Mouse (Mus musculus) lung, postnatal 10 days (tissue): Measurements from ENCODE around the gene Ccl7.
A peak's percentile ranks its signal among the peaks of the same experiment; 100 is the strongest.

Source experiments
- DNase-seq: peaks from one replicate; pipeline ENCODE4 v3.0.0; 2021

Ccl7 gene

GRCm38 (mm10) chr11:82045471-82045870 lies at the start of gene Ccl7:
Gene Ccl7 (plus strand): TSS chr11:82045712.
- peak; percentile 27 for DNase-seq

DNA sequence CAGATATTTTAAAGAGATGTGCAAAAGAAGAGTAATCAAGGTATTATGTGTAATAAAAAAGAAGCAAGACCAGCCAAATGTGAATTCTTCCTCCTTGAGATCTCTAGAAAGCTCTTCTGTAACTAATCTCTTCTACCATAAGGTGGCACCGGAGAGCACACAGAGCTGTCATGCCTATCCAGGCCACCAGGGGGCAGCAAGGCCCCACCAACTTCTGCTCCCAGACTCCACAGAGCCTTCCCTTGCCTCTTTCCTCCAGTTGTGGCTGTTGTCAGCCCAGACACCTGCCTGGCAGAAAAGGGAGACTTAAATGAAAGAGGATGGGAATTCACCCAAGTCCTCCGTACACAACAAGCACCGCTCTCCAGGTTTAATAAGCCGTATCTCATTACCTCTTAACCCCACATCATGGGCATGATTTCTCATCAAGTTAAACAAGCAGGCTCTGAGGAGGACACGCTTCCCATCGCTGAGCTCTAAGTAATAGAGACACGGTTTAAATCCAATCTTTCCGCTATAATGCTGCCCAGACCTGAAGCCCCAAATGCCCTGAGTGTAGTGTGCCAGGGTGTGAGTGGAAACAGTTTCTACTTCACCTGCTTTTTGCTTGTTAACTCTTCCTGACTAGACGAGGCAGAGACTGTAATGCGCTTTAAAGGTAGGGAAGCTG lies 49.2 kb upstream of the Ccl7 start:
- peak; percentile 64 for DNase-seq

DNA sequence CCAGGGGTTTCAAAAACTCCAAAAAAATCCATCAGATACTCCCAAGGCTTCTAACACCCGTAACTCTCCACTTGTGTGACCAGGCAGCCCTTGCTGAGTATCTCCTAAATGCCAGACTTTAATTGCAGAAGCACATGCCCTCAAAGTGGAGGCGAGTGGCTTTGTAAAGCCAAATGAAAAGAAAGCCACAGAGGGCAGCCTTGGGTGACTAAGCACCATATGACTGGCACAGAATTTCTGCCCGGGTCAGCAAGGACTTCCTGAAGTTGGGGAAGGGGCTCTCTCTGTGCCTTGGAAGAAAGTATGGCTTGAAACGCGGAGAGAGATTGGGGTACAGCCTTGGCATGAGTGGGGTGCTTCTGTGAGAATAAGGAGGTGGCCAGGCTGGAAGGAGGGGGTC lies 48.4 kb upstream of the Ccl7 start:
- DNase-seq: no peak

- DNase-seq: no peak
Observed at GRCm38 (mm10) chr11:81998646-81999045, 46.9 kb upstream of the Ccl7 start.

- DNase-seq: no peak
Observed at GRCm38 (mm10) chr11:81999469-81999868, 46.0 kb upstream of the Ccl7 start.

DNA sequence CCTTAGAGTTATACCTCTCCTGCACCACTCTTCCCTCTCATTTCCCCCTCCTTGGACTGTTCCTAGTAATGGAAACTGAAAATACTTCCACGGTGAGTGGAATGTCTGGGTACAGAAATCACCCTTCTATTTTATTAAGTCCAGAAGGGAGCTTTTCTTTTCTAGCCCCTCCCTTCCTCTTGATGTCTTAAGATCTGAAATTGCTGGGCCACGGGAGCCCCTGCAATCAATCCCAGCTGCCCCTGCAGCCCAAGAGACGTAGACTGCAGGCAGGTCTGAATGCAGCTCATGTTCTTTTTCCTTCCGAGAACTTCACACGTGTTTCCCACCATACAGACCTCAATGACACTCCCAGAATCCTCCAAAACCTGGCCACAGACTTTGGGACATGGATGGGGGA lies 44.9 kb upstream of the Ccl7 start:
- DNase-seq: no peak

- no peak for DNase-seq
Observed at GRCm38 (mm10) chr11:82004810-82005209, 40.7 kb upstream of the Ccl7 start.

GRCm38 (mm10) chr11:82006796-82007423 lies 38.6 kb upstream of the Ccl7 start:
- peak; percentile 79 for DNase-seq

GRCm38 (mm10) chr11:82010115-82010514 lies 35.4 kb upstream of the Ccl7 start:
- no peak for DNase-seq

- DNase-seq: peak; percentile 35
Observed at GRCm38 (mm10) chr11:82011411-82012193, 33.9 kb upstream of the Ccl7 start.

- DNase-seq: no peak
Observed at GRCm38 (mm10) chr11:82013756-82014155, 31.8 kb upstream of the Ccl7 start.

GRCm38 (mm10) chr11:82015066-82015465 lies 30.4 kb upstream of the Ccl7 start:
- DNase-seq: no peak

GRCm38 (mm10) chr11:82016181-82016780 lies 29.2 kb upstream of the Ccl7 start:
- DNase-seq: no peak

- DNase-seq: no peak
Observed at GRCm38 (mm10) chr11:82019389-82019788, 26.1 kb upstream of the Ccl7 start.

- no peak for DNase-seq
Observed at GRCm38 (mm10) chr11:82019793-82020192, 25.7 kb upstream of the Ccl7 start.

- DNase-seq: no peak
Observed at GRCm38 (mm10) chr11:82021406-82021805, 24.1 kb upstream of the Ccl7 start.

GRCm38 (mm10) chr11:82022504-82023056 lies 22.9 kb upstream of the Ccl7 start:
- DNase-seq: no peak

GRCm38 (mm10) chr11:82023769-82024168 lies 21.7 kb upstream of the Ccl7 start:
- no peak for DNase-seq

DNA sequence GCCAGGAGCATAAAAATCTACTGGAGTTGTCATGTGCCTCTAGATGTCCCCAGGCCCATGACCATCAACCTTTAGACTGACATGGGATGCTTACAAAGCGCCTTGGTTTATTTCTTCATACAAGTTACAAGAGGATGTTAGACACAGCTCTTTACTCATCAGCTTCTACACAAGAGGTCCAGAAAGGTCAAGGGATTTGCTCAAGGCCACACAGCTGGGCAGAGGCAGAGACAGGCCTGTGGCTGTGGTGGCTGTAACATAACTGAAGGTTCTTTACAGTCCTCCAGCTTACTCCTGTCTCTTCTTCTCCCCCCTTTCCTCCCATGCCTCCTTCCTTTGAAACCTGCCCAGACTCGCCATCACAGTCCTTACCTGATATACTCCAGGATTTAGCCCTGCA lies 15.3 kb upstream of the Ccl7 start:
- no peak for DNase-seq

GRCm38 (mm10) chr11:82032136-82032535 lies 13.4 kb upstream of the Ccl7 start:
- DNase-seq: no peak

DNA sequence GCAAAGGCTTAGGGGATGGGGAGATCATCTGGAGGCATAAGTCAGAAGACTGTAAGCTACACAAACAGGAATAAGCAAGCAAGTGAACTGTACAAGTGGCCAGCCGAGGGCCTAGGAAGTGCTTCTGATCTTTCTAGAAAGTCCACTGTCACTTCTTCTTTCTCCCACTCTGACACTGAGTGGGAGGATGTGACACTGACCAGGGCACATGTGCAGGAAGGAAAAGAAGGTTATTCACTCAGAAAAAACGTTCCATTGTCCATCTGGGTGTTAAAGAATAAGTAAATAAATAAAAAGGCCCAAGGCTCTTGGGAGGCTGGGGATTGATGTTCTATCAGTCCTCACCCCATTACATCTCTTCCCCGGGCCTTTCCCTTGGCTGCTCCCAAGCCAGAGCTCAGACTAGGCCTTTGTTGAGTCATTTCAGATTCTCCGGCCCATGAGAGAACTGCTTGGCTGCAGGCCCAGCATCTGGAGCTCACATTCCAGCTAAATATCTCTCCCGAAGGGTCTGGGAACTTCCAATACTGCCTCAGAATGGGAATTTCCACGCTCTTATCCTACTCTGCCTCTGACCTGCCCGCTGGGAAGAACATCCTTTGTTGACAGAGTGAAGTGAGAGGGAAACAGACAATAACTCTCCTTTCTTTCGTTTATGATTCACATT lies 12.7 kb upstream of the Ccl7 start:
- peak; percentile 81 for DNase-seq

DNA sequence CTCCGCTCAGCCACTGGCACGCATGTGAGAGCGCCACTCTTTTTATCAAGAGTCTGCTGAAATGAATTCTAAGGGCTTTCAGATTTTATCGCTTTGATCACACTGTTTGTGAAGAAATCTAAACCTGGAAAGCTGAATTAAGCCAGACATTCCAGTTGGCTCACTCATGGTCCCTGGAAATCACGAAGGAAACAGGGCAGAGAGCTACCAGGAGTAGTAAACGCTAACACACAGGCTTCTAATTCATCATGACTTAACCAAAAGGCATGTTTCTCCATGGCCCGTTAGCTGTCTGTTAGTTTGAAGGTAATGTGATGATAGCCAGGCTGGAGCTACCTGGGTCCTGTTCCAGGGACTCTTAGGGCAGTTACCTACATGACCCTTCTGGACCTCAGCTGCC lies 11.1 kb upstream of the Ccl7 start:
- no peak for DNase-seq

DNA sequence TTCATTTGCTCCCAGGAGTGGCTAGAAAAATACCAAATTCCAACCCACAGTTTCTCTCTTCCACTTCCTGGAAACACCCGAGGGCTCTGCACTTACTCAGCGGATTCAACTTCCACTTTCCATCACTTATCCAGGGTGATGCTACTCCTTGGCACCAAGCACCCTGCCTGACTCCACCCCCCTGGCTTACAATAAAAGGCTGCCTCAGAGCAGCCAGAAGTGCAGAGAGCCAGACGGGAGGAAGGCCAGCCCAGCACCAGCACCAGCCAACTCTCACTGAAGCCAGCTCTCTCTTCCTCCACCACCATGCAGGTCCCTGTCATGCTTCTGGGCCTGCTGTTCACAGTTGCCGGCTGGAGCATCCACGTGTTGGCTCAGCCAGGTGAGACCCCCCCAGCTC lies 10.2 kb upstream of the Ccl7 start, which contains the start of gene Ccl2:
Ccl2 (plus strand) TSS at position 216 of the 400 bp plus-strand sequence.
- peak; percentile 88 for DNase-seq
